Mouse (Mus musculus): ENCODE results near the gene Tspan31. TPM values are rescaled to one million over a fixed set of nuclear protein-coding genes. Genes with fewer than 3 reads are reported as not detected.
A peak's percentile ranks its signal among the peaks of the same experiment; 100 is the strongest.

Gene Tspan31
- polyA plus RNA-seq, 1 experiment = 56.7 TPM

DNA sequence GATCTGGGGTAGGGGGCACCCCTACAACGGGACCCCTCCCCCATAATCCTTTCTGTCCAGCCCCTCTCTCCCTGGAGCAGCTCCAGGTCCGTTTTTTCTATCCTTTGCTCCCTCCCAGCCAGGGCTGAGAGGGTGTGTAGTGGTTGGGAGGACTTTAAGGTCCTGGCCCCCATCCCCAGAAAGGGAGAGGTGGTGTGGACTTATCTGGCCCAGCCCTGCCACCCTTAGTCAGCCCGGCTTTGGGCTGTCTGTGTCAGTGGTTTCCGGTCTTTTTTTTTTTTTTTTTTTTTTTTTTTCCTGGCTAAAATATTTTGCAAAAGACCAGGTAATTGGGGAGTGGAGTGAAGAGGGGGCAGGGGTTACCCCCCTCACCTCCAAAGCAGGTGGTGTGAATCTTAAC lies 22.7 kb upstream of the Tspan31 start:
- no peaks in the 10 kb centered on the region; the same call in 1 of the 2 replicates for H3K4me1 ChIP-seq (ENCODE audit: control insufficient read depth, insufficient read depth, insufficient read length, low read length)
- no peak overlapping the region for H3K27ac ChIP-seq (replicated peaks; ENCODE audit: low read depth, low read length)
- no peak overlapping the region for H3K4me3 ChIP-seq (ENCODE audit: insufficient read depth, low read depth, low read length)

- Histone ChIP-seq H3K27ac (replicated peaks; ENCODE audit: low read depth, low read length) (no peak overlapping the region), H3K4me3 (ENCODE audit: insufficient read depth, low read depth, low read length) (no peak overlapping the region), H3K4me1 (ENCODE audit: control insufficient read depth, insufficient read depth, insufficient read length, low read length) (no peaks in the 10 kb centered on the region; the same call in 1 of the 2 replicates)
Observed at GRCm38 (mm10) chr10:127091507-127092396, 21.7 kb upstream of the Tspan31 start.

GRCm38 (mm10) chr10:127090560-127091411 lies 20.7 kb upstream of the Tspan31 start:
- no peak overlapping the region for H3K4me3 ChIP-seq (ENCODE audit: insufficient read depth, low read depth, low read length)
- H3K4me1 ChIP-seq (ENCODE audit: control insufficient read depth, insufficient read depth, insufficient read length, low read length) = no peaks in the 10 kb centered on the region; the same call in 1 of the 2 replicates
- no peak overlapping the region for H3K27ac ChIP-seq (replicated peaks; ENCODE audit: low read depth, low read length)

GRCm38 (mm10) chr10:127085633-127086032 lies 15.6 kb upstream of the Tspan31 start:
- Histone ChIP-seq H3K4me1 (ENCODE audit: control insufficient read depth, insufficient read depth, insufficient read length, low read length) (peaks cover 2% of the 10 kb centered on the region; the same call in 1 of the 2 replicates), H3K4me3 (ENCODE audit: insufficient read depth, low read depth, low read length) (no peak overlapping the region)

DNA sequence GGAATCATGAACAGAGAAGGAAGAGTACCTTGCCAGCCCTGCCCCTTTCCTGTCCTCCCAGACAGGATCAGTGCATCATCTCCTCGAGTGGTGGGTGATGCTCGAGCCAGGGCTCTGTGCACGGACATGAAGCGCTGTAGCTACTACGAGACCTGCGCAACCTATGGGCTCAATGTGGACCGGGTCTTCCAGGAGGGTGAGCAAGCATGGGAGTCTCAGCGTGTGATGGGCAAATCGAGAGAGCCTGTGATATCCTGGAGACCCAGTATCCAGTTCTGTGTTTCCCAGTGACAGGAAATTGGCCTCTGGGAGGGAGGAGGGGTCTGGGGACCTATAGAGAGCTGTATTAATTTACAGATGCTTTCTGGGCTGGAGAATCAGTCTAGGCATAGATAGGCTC lies 15.0 kb upstream of the Tspan31 start:
- Histone ChIP-seq H3K27ac (replicated peaks; ENCODE audit: low read depth, low read length) (no peak overlapping the region), H3K4me1 (ENCODE audit: control insufficient read depth, insufficient read depth, insufficient read length, low read length) (peaks cover 2% of the 10 kb centered on the region; the same call in 1 of the 2 replicates), H3K4me3 (ENCODE audit: insufficient read depth, low read depth, low read length) (no peak overlapping the region)

More at GRCm38 (mm10) chr10:127085633-127086032, 15.6 kb upstream of the Tspan31 start:
- H3K27ac ChIP-seq (replicated peaks; ENCODE audit: low read depth, low read length) = no peak overlapping the region

- H3K27ac ChIP-seq (replicated peaks; ENCODE audit: low read depth, low read length) = no peak overlapping the region
- H3K4me1 ChIP-seq (ENCODE audit: control insufficient read depth, insufficient read depth, insufficient read length, low read length) = peaks cover 2% of the 10 kb centered on the region; the same call in 1 of the 2 replicates
- no peak overlapping the region for H3K4me3 ChIP-seq (ENCODE audit: insufficient read depth, low read depth, low read length)
Observed at GRCm38 (mm10) chr10:127083915-127084306, 13.8 kb upstream of the Tspan31 start.

DNA sequence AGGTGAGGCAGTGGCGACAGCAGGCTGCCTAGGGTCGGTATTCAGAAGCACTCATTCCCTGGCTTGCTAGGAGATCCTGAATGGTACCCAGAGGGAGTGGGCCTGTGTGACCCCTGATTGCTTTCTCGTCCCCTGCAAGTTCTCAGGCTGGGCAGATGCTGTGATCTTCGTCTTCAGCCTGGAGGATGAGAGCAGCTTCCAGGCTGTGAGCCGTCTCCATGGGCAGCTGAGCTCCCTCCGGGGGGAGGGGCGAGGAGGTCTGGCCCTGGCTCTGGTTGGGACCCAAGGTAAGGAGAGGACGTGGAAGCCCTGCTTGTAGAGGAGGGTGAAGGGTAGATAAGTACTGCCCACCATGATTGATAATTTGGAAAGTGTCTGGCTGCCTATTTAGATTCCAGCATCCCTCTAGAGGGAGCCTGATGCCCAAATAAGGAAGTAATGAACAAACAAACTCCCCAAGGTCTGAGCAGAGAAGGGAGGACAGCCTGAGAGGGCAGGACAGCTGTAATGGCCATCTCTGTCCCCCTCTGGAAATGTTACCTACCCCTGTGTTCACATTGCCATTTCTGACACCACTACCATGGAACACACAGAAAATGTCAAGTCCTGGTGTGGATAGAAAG lies 13.3 kb upstream of the Tspan31 start:
- Histone ChIP-seq H3K27ac (replicated peaks; ENCODE audit: low read depth, low read length) (no peak overlapping the region), H3K4me1 (ENCODE audit: control insufficient read depth, insufficient read depth, insufficient read length, low read length) (peaks cover 2% of the 10 kb centered on the region; the same call in 1 of the 2 replicates)

DNA sequence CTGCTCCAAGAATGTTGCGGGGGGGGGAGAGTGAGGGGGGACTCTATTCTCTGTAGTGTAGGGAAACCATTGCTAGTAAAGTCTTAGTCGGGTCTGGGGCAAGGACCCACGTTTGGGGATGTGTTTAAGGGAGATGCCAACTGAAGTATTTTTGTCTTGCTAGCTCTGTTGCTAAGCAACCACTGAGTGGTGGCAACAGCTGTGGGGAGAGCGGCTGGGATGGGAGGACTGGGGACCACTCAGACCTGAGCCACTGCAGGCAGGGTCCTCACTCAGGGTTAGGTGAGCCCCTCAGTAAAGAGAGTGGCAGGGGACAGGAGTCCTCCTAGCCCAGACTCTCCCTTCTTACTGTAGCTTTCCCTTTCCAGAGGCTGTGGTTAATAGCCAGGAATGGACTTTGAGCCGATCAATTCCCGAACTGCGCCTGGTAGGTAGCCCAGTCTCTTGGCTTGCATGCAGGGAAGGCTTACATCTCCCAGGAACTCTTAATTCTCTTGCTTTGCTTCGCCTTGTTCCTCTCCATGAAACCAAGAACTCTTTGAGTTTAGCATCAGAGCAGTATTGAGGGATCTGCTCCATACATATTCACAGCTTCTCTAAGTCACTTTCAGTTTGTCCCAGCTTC lies 12.0 kb upstream of the Tspan31 start:
- Histone ChIP-seq H3K4me3 (ENCODE audit: insufficient read depth, low read depth, low read length) (peak overlapping the region; percentile 41), H3K4me1 (ENCODE audit: control insufficient read depth, insufficient read depth, insufficient read length, low read length) (peaks cover 2% of the 10 kb centered on the region; the same call in 1 of the 2 replicates), H3K27ac (replicated peaks; ENCODE audit: low read depth, low read length) (no peak overlapping the region)

More for the DNA sequence above, 13.3 kb upstream of the Tspan31 start:
- no peak overlapping the region for H3K4me3 ChIP-seq (ENCODE audit: insufficient read depth, low read depth, low read length)

GRCm38 (mm10) chr10:127080901-127081780 lies 11.1 kb upstream of the Tspan31 start:
- H3K4me3 ChIP-seq (ENCODE audit: insufficient read depth, low read depth, low read length) = peak overlapping the region; percentile 41
- peak overlapping the region; percentile 50; the same call in 1 of the 2 replicates for H3K27ac ChIP-seq (replicated peaks; ENCODE audit: low read depth, low read length)
- H3K4me1 ChIP-seq (ENCODE audit: control insufficient read depth, insufficient read depth, insufficient read length, low read length) = peaks cover 2% of the 10 kb centered on the region; the same call in 1 of the 2 replicates

DNA sequence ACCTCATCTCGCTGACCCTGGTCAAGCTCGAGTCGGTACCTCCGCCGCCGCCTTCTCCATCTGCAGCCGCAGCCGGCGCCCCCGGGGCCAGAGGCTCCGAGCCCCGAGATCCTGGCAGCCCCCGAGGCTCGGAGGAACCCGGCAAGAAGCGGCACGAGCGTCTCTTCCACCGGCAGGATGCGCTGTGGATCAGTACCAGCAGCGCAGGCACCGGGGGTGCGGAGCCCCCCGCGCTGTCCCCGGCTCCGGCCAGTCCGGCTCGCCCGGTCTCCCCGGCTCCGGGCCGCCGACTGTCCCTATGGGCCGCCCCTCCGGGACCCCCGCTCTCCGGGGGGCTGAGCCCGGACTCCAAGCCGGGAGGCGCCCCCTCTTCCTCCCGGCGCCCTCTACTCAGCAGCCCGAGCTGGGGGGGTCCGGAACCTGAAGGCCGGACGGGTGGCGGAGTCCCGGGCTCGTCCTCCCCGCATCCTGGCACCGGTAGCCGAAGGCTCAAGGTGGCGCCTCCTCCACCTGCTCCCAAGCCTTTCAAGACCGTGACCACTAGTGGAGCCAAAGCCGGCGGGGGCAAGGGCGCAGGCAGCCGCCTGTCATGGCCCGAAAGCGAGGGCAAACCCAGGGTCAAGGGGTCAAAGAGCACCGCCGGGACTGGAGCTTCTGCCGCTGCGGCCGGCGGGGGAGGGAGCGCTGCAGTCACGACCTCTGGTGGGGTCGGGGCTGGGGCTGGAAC lies 9.8 kb upstream of the Tspan31 start:
- peaks cover 2% of the 10 kb centered on the region; the same call in 1 of the 2 replicates for H3K4me1 ChIP-seq (ENCODE audit: control insufficient read depth, insufficient read depth, insufficient read length, low read length)
- H3K27ac ChIP-seq (replicated peaks; ENCODE audit: low read depth, low read length) = no peak overlapping the region
- H3K4me3 ChIP-seq (ENCODE audit: insufficient read depth, low read depth, low read length) = peak overlapping the region; percentile 51

DNA sequence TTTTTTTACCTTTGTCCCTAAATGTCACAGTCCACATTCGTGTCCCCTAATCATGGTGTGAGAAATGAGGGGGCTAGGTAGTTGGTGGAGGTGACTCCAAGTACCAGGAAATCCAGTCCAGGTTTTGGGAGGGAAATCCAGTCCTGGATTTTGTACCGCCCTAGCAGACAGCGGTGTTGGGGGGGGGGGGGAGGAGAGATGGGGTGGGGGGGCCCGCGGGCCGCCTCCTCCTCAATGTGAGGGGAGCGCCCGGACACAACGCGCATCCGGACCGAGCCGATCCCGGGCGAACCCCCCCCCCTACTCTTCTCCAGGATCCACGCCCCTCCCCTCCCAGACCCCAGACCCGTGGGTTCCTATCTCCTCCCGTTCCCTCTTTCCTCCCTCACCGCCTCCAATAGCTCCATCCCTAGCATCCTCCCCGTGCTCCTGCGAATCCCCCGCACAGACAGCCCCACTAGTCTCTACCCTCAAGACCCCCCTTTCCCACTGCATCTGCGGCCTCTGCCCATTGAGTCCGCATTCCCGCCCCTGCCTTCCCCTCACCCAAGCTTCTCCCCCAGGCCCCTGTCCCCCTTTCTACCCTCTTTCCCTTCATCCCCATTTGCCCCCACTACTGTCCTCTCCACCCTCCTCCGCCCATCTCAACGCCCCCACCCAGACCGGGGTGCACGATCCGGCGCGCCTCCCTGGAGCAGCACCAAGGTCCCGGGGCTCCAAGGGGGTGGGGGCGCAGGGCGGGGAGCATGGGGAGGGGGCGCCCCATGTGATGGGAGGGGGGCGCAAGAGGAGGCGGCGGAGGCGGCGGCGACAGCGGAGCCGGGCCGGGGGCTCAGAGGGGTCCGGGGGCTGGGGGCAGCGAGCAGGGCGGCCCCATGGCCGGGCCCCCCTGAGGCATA lies 8.9 kb upstream of the Tspan31 start:
- Histone ChIP-seq H3K4me3 (ENCODE audit: insufficient read depth, low read depth, low read length) (peak overlapping the region; percentile 51), H3K4me1 (ENCODE audit: control insufficient read depth, insufficient read depth, insufficient read length, low read length) (peaks cover 2% of the 10 kb centered on the region; the same call in 1 of the 2 replicates), H3K27ac (replicated peaks; ENCODE audit: low read depth, low read length) (no peak overlapping the region)

DNA sequence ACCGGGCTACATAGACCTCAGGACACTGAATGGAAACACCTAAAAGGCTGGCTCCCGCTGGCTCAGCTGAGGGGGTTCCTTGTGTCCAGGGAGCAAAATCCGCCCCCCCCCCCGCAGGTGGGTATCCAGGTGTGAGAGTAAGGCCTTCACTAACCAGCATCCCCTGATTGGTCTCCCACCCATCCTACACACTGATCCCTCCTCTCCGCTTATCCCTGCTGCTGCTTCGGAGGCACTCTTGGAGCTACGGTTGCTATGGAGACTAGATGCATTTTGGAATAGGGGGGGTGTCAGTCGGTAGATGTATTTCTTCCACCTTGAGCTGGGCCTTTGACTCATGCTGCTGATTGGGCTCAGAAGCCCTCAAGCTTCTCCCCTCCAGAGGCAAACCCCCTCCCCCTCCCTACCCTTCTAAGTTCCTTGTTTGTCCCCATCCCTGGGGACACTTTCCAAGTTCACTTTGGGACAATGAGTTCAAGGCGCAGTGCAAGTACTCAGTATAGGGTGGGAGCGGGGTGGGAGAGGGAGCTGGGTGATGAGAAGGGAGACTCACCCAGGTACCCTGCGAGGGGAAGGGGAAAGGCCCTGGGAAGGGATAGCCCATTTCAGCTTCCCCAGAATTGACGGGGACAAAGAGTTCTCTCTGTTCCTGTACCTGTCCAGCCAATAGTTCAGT lies 8.1 kb upstream of the Tspan31 start:
- Histone ChIP-seq H3K4me1 (ENCODE audit: control insufficient read depth, insufficient read depth, insufficient read length, low read length) (peaks cover 2% of the 10 kb centered on the region; the same call in 1 of the 2 replicates), H3K4me3 (ENCODE audit: insufficient read depth, low read depth, low read length) (peak overlapping the region; percentile 31; the same call in 1 of the 2 replicates), H3K27ac (replicated peaks; ENCODE audit: low read depth, low read length) (no peak overlapping the region)
